Mouse (Mus musculus) bone marrow macrophage, adult 2 months (primary cell): ENCODE results near the gene Aqp11.

Experiments used
- CTCF ChIP-seq: IDR thresholded peaks from 2 replicates; pipeline ENCODE4 v1.5.1; 2012; ENCODE audit warnings: low read depth, mild to moderate bottlenecking, low read length, moderate library complexity
- POLR2A ChIP-seq: IDR thresholded peaks from 2 replicates; pipeline ENCODE4 v1.6.1; 2012; ENCODE audit warnings: mild to moderate bottlenecking, low read depth, low read length, borderline replicate concordance

- no peak for TF ChIP-seq POLR2A
- no peak for TF ChIP-seq CTCF
Measured at GRCm38 (mm10) chr7:97722278-97722918, 15.7 kb downstream of the Aqp11 start.
